Mouse (Mus musculus) mesoderm, embryonic 11.5 days (tissue): ENCODE measurements around the gene Anln.
A peak's percentile ranks its signal among the peaks of the same experiment; 100 is the strongest.
"Not testable (repeated sequence)": the region's sequence is repeated elsewhere in the genome, so short reads cannot be mapped to it uniquely, and the experiment has no call there.

Source experiments
- DNase-seq: peaks from one replicate; pipeline ENCODE4 v3.0.0-alpha.2; 2012; ENCODE audit warnings: low read depth, low spot score

The Anln gene

DNA sequence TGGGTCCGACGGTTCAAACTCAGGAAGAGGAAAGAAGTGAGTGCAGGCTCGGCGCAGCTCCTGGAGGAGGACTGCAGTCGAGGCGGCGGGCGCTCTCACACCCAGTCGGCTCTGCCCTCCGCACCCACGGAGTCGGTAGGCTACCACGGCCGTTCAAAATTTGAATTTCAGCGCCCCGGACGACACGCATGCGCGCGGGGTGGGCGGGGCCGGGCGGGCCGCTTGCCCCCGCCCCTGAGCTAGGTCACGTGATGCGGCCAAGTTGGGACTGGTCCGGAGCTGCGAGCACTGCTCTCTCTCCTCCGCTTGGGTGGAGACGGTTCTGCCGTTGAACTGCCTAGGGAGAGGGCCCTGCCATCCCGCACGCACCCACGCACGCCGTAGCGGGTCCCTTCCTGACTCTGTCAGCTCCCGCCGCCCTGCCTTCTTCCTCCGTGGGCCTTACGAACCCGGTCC is at the start of gene Anln:
Gene Anln, minus strand, starts transcription at position 168 of the 456 bp plus-strand sequence.
- DNase-seq, result peak; percentile 96

DNA sequence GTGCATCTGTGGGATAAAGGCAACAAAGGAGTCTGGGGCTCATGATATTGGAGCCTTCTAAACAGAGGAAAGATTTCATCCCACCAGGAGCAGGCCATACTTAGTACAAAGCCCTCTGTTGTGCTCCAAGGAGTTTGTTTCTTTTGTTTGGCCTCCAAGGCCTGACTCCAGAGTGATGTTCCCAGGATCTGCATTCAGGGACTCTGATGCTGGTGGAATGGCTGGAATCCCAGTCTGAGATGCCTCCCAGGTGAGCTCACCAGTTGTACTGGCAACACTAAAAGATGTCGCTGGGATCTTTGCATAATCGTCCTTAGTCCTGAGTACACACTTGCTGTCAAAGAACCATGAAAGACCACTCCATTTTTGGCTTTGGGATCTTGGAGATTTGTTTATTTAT is 45.1 kb upstream of the Anln start:
- no peak for DNase-seq

DNA sequence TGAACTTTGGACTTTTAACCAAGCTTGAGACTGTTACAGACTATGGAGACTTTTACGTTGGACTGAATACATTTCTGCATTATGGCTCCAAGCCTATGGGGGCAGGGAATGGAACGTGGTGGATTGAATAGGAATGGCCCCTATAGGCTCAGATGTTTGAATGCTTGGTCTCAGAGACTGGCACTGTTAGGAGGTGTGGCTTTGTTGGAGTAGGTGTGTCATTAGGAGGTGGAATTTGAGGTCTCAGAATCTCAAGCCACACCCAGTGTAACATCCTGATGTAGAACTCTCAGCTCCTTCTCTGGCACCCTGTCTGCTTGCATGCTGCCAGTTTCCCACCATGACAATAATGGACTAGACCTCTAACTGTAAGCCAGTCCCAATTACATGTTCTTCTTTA is 44.2 kb upstream of the Anln start:
- no peak for DNase-seq

DNA sequence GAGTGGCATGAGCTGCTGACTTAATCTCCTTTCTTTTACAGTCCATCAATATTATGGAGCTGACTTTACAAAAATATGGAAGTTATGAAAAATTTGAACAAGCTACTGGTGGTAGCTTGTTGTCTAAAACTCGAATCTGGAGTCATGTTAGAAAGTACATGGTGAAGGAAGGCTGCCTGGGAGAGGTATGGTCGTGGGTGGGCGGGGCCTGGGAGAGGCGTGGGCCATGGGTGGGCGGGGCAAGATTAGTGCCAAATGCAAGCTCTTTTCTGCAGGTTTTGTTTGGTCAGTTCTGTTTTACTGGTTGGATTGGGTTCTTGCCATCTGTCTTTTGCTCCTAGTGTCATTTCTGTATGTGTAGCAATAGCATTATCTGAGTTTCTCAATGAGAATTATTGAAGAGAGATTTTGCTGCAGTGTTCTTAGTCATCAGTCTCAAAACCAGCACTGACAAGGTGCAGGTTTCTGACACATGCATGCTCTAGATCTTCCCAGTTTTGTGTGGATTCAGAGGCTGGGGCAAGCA is 41.4 kb upstream of the Anln start:
- DNase-seq, result no peak

DNA sequence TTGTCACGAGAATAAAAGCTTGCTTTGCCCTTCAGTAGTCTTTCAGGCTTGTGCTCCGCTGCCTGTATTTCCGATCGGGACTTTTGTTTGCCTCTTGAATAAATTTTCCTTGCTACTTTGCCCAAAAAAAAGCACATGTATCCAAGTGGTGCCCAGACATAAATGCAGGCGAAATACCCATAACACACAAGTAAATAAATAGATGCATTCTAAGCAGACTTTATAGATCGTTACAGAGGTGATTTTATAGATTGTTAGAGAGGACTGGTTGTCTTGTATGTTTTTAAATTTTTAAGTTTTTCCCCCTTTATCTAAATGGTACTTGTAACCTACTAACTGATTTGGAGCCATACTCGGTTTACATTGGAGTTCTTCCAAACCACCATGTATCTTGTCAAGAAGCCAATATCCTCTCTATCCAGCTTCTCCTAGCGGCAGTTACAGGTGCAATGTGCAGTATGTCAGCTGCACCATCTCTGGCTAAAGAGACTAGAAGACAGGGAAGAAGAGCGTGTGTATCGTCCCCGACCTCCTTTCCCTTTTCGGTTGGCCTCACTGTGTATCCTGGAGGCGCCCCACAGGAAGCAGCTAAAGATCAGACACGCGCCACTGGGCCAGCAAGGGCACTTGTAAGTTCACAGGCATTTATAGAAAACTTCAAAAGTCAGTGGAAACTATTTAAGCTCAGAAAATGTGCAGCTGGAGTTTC is 40.7 kb upstream of the Anln start:
- DNase-seq, result no peak

DNA sequence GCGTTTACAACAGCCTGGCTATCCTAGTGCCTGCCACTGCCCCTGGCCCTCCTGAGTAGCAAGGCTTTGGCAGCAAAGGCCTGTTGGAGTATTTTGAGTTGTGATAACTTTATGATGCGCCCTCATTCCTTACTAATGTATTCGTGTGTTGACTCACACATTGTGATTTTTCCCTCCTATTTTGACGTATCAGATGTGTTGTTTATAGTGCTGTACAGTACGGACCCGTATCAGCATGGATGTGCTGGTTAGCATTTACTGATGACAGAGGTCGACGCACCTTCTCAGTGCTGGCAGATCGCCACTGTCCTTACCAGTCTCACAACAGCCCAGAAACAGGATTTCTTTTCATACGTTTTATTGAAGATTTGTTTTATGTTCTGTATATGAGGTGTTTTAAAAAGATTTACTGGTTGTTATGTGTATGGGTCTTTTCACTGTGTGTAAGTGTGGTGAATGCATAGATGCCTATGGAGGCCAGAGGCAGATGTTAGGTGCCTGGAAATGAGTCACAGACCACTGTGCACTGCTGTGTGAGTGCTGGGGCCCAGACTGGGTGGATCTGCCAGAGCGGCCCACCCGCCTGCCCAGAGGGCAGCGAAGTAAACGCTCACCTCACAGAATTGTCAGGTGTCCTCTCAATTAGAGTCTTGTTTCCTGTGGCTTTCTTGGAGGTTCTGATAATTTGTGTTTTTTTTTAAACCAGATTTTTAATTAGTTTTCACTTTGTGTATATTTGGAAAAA is 39.9 kb upstream of the Anln start:
- no peak for DNase-seq

DNA sequence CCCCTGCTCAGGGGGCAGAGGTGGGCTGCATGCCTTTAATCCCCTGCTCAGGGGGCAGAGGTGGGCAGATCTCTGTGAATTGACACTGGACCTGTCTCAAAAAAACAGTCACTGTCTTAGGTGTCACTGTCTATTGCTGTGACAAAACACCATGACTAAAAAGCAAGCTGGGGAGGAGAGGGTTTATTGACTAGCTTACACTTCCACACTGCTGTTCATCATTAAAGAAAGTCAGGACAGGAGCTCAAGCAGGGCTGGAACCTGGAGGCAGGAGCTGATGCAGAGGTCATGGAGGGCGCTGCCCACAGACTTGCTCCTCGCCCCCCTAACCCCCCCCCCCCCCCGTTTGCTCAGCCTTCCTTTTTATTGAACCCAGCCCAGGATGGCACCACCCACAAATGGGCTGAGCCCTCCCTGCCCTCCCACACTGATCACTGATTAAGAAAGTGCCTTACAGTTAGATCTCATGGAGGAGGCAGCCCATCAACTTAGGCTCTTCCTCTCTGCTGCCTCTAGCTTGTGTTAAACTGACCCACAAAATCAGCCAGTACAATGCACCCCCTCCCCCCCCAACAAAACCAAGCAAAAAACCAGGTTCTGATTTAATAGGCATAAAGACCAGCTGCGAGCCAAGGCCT is 39.2 kb upstream of the Anln start:
- no peak for DNase-seq

DNA sequence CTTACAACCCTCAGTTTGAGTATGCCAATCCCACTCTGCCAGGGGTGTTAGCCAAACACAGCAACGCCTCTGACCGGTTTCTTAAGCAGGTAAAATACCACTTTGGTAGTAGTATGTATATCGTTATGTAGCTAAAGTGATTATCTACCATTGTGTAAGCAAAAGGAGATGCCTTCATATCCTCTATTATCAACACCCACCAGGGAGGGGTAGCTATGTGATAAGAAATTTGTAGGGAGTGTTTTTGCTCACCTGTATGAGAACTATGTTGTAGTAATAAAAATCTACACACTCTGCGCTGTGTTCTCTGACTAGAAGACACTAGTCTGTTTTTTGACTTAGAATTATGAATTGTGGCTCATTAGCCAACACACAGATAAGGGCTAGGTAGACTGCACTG is 35.7 kb upstream of the Anln start:
- DNase-seq, result no peak

DNA sequence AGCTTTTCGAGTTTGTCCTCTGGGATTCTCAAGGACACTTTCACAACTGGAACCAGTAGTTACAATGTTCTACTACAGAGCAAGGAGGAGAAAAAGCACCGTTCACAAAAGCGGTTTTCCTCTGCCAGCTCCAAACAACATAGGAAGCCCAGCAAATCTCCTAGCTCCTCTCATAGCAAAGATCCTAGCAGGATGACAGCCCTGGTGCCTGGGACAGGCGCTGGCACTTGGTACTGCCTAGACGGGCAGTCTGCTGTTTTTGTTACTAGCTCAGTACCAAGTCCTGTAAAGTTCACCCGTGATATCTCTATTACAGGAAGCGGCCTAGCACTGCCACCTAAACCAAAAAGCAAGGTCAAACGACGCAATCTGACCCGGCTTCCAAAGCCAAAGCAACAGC is 35.2 kb upstream of the Anln start:
- no peak for DNase-seq

DNA sequence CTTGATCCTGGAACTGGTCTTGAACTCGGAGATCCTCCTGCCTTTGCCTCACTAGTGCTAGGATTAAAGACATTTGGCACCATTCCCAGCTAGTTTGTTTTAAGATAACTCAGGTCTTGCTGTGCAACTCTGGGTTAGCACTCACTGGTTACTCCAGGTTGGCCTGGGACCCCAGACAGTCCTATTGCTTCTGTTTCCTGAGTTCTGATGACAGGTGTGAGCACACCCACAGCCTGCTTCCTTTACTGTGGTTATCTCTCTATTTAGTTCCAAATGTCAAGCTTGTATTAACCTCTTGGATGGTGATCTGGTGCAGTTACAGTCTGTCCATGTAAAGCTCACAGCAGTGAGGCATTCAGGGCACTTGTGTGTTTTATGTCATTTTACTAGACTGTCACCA is 34.5 kb upstream of the Anln start:
- no peak for DNase-seq

DNA sequence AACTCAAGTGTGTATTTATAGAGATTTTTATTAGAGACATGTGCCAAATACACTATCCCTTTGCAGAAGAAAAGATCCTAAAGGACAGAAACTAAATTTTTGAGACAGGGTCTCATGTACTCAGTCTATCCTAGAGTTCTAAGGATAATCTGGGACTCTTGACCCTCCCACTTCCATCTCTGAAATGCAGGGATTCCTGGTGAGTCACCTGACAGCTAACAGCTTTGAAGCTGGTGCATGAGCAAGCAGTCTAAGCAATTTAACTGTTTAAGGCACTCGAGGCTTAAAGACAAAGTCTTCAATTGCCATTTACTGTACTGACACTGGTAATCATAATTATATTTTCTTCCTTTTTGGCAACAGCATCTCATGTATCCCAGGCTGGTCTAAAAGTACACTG is 33.6 kb upstream of the Anln start:
- DNase-seq, result no peak

DNA sequence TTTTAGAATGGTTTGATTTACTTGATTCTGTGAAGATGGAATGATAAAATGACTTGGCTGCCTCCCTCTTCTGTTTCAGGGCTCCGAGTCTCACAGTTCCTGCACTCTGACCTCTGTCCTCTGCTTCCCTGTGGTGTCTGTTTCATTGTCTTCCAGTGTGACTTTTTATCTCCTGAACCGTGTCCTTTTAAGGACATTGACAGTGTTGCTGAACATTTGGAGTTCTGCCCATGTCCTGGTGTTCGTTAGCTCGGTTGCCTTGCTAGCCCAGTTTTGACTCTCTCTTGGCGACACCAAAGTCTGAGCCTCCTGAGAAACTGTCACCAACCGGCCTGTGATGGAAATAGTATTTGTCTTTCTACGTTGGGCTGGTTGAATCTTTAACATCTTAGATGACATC is 31.5 kb upstream of the Anln start:
- no peak for DNase-seq

DNA sequence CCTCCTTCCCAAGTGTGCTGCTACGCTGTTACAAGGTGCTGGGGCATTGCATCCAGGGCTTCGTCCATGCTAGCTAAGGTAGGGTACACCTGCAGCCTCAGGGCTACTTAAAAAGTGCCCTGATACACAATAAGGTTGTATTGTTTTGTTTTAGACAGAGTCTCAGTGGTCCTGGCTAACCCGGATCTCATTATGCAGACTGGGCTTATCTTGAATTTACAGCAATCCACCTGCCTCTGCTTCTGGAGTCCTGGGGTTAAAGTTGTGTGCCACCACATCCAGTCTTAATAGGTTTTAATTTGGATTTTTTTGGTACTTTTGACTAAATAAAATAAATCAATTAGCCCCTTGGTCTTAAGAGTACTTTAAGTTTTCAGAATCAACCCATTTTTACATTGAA is 30.9 kb upstream of the Anln start:
- DNase-seq, result no peak

DNA sequence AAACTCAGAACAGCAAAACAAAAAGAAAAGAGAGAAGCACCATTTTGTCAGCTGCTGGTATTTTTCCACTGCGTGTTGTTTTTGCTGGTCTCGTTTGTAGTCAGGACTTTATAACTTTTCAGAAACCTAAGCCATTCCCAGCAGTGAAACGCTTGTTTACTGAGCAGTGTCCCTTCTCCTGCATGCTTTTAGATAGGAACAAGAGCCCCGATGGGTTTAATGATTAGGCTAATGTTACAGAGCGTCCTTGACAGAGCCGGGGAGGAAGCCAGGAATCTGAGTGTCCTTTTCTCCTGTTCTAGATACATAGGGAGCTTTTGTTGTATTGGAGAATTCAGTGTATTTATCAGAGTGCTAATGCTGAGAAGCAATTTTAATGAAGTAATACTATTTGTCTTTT is 28.6 kb upstream of the Anln start:
- DNase-seq, result no peak

DNA sequence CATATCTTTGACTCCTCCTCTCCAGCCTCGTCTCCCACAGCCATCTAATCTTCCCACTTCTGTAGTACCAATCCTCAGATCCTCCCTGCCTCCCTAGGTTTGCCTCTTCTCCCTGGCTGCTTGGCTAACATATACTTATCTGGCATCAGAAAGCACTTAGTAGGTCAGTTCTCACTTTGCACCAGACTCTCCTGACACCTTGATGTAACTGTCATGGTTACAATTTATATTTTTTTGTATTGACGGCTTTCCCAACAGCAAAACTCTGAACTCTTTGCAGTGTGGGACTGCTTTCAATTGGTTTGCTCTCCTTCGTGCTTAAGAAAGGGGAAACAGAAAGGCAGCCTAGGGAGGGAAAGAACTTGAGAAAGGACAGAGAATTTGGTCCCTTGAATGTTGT is 27.2 kb upstream of the Anln start:
- DNase-seq, result no peak

DNA sequence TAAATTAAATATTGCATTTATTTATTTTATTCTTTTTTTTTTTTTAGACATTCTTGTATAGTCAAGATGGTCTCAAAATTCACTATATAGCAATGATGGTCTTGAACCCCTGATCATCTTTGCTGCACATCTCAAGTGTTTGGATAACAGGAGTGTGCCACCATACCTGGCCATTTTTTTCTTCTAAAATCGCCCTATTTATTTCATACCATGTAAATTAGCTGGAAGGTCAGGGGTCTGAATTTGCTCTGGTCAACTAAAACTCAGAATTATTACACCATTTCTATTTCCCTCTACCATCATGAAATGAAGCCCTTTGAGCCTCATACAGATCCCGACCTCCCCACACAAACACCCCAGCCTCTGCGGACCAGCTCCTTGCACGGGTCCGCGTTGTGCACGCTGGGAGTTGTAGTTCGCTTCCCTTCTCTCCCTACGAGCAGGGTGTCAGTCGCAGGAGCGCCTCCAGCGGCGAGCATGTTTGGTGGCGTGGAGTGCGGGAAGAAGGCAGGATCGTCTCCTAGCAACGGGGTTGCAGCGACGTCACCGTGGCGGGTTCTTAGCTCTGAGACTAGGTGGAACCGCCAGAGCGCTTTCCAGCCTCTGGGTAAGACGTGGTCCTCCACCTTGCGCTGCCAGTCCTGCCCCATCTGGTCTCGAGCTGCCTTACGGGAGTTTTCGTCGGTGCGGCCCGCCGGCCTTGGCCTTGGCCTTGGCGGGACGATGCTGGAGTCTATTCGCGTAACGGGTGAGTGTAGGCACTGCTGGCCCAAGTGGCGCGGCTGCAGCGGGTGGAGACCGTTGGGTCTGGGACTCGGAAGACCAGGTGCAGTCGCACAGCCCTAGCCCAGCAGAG is 22.2 kb upstream of the Anln start, which contains the start of gene 9530077C05Rik:
Gene 9530077C05Rik, plus strand, starts transcription at position 512 of the 856 bp plus-strand sequence.
- peak; percentile 97 for DNase-seq

DNA sequence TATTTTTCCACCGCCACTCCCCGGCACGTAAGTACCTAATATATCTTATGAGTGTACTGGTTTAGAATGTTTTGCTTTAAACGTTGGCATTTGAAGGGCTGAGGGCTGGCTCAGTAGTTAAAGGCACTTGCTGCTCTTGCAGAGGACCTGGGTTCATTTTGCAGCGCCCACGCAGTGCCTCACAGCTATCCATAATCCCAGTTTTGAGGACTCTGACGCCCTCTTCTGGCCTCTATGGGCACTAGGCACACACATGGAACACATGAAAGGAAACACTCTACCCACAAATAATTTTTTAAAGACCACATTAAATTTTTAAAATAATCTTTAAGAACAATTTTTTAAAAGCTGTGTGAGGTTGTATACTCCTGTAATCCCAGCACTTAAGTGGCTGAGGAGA is 20.5 kb upstream of the Anln start:
- DNase-seq, result no peak

DNA sequence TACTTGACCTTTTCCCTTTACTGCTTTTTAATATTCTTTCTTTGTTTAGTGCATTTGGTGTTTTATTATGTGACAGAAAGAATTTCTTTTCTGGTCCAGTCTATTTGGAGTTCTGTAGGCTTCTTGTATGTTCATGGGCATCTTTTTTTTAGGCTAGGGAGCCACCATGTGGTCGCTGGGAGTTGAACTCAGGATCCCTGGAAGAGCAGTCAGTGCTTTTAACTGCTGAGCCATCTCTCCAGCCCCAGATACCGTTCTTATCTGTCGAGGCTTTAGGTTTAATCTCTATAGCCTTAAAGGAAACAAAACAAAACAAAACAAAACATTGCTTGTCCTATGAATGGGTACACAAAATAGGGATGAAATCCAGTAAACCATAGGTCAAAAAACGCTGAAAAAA is 19.4 kb upstream of the Anln start:
- DNase-seq, result not testable (repeated sequence)

DNA sequence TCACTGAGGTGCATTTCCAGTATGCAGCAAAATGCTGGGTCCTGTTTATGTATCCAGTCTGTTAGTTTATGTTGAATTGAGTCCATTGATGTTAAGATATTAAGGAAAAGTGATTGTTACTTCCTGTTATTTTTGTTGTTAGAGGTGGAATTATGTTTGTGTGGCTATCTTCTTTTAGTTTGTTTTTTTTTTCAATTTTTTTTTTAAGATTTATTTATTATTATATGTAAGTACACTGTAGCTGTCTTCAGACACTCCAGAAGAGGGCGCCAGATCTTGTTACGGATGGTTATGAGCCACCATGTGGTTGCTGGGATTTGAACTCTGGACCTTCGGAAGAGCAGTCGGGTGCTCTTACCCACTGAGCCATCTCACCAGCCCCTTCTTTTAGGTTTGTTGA is 18.6 kb upstream of the Anln start:
- not testable (repeated sequence) for DNase-seq

DNA sequence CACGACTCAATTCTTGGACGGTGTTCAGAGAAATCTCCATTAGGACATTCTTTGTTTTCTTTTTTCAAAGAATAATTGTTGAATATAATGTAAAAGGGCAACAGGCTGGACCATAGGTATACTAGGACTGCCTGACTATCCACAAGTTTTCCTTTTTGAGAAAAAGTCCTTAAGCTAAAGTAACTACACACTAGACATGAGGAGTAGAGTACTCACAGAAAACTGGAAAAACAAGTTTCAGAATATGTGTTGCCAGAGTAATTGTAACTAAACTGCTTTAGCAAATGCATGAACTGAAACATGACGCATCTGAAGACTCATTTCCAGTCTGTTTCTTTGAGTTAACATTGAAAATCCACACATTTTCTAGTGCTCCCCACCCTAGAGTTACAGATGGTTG is 16.4 kb upstream of the Anln start:
- DNase-seq, result no peak

DNA sequence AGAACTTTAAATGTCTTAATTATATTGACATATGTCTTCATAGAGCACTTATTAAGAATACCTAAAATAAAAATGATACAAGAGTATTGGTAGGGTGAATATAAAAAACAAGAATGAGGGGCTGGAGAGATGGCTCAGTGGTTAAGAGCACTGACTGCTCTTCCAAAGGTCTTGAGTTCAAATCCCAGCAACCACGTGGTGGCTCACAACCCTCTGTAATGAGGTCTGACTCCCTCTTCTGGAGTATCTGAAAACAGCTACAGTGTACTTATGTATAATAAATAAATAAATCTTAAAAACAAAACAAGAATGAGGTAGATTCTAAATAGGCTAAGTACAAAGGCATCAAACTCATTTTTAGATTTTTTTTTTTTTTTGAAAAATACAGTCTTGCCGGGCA is 14.5 kb upstream of the Anln start:
- not testable (repeated sequence) for DNase-seq

DNA sequence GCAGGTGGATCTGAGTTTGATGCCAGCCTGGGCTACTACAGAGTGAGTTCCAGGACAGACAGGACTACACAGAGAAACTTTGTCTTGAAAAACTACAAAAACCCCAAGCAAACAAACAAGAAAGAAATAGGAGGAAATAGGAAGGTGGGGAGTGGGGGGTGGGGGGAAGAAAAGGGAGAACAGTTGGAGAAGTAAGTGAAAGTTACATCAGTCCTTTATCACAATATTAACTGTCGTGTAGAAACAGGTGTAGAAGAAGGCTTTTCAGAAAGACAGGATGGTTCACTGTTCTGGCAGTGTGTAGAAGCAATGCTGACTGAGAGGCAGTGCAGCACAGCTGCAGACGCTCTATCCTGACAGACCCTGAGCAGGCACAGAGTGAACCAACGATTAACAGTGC is 14.0 kb upstream of the Anln start:
- DNase-seq, result no peak
